Mouse (Mus musculus) lung, embryonic 15.5 days (tissue): Measurements from ENCODE around the gene Sdhaf2. TPM values are rescaled to one million over a fixed set of nuclear protein-coding genes. Genes with fewer than 3 reads are reported as not detected.
"Not testable (repeated sequence)": the region's sequence is repeated elsewhere in the genome, so short reads cannot be mapped to it uniquely, and the experiment has no call there.

ENCODE experiments used
- ATAC-seq: fragments of 200-750 bp; cut with Nextera tagmentation; 2 replicates; pipeline ENCODE4 v1.8.0; 2017; ENCODE audit warnings: moderate number of reproducible peaks, borderline replicate concordance; ENCODE audit not compliant: low FRiP score, low TSS enrichment; ENCODE audit errors: extremely low read depth
- H3K27ac ChIP-seq: fragments of 300-500 bp; sonication (generic); 2 replicates; pipeline ENCODE4 v1.5.1; 2015; ENCODE audit warnings: moderate library complexity, mild to moderate bottlenecking, inconsistent platforms
- H3K27me3 ChIP-seq: fragments of 300-500 bp; sonication (generic); 2 replicates; pipeline ENCODE4 v1.6.1; 2015; ENCODE audit warnings: inconsistent platforms
- H3K36me3 ChIP-seq: fragments of 300-500 bp; sonication (generic); 2 replicates; pipeline ENCODE4 v1.6.1; 2015; ENCODE audit warnings: inconsistent platforms
- H3K4me1 ChIP-seq: fragments of 300-500 bp; sonication (generic); 2 replicates; pipeline ENCODE4 v1.6.1; 2015; ENCODE audit warnings: inconsistent platforms
- H3K4me2 ChIP-seq: fragments of 300-500 bp; sonication (generic); 2 replicates; pipeline ENCODE4 v1.6.1; 2015; ENCODE audit warnings: inconsistent platforms, mild to moderate bottlenecking, moderate library complexity
- H3K4me3 ChIP-seq: fragments of 300-500 bp; sonication (generic); 2 replicates; pipeline ENCODE4 v1.5.1; 2015; ENCODE audit warnings: mild to moderate bottlenecking, inconsistent platforms
- H3K9ac ChIP-seq: fragments of 300-500 bp; sonication (generic); 2 replicates; pipeline ENCODE4 v1.6.1; 2015; ENCODE audit warnings: inconsistent platforms
- H3K9me3 ChIP-seq: fragments of 300-500 bp; sonication (generic); 2 replicates; pipeline ENCODE4 v1.6.1; 2016; ENCODE audit warnings: inconsistent platforms
- WGBS: fragments of 180-500 bp; shearing (Covaris S2); methylation state at CpG from one replicate; pipeline ENCODE4 v1.1.7; 2015; 5-methylcytosine and 5-hydroxymethylcytosine counted together
- polyA plus RNA-seq: library from polyadenylated mRNA; unstranded; fragments of >200 nt; fragmentation: Nextera tagmentation; extraction: Ambion mirVana; gene quantifications from 2 replicates; pipeline ENCODE4 v1.2.1, GENCODE M21; 2015

Sdhaf2 gene
- polyA plus RNA-seq, result 56.5 and 56.6 TPM in 2 replicates

DNA sequence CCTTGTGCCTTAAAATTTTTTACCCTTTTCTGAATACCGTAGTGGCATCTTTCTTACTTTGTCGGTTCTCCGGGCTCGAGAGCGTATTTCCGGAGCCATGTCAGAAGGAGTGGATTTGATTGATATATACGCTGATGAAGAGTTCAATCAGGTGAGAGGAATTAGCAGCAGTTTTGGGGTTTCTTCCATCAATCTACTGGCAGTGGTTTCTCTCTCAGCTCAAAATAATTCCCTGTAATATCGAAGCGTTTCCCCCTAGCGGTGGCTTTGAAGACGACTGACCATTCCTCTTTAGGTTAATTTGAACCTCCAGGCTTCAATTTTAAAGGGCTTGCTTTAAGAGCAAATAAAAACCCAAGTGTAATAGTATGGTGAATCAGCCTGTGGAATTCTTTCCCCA lies at the start of gene Sdhaf2:
Gene Sdhaf2, minus strand, starts transcription at position 233 of the 400 bp plus-strand sequence.
- Histone ChIP-seq H3K36me3 (peaks cover 28% of the 10 kb centered on the region), H3K4me1 (peaks cover 27% of the 10 kb centered on the region), H3K9me3 (no peaks in the 10 kb centered on the region), H3K4me2 (peak within 1 kb of the TSS; percentile 73), H3K4me3 (peak within 1 kb of the TSS; percentile 93), H3K27ac (peak within 1 kb of the TSS; percentile 98), H3K9ac (peak within 1 kb of the TSS; percentile 99), H3K27me3 (no peaks in the 10 kb centered on the region)
- WGBS, result under 1% methylated on average over 11 of the region's 11 CpGs
- no peak for ATAC-seq

DNA sequence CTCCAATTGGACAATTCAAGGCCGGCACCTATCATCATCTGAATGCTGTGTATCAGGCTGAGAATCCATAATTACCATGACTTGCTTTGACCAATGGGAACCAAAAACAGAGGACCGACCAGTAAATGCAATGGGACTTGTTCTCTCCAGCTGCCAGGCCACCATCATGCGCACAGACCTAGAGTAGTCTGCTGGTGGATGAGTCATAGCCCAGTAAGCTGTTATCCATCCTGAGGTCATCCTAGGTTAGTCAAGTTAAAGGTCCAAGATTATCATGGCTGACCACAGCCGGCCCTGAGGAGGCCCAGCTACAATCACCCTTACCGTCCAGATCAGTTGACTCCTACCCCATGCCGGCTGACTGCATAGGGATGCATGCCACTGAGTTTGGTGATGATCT lies 43.7 kb upstream of the Sdhaf2 start:
- H3K27ac ChIP-seq, result no peak overlapping the region
- peaks cover 31% of the 10 kb centered on the region for H3K36me3 ChIP-seq
- H3K4me1 ChIP-seq, result no peaks in the 10 kb centered on the region
- no peaks in the 10 kb centered on the region for H3K9me3 ChIP-seq
- H3K4me2 ChIP-seq, result no peak overlapping the region
- no peaks in the 10 kb centered on the region for H3K27me3 ChIP-seq
- no peak for ATAC-seq
- H3K4me3 ChIP-seq, result no peak overlapping the region
- 92% methylated on average over 6 of the region's 6 CpGs for WGBS
- no peak overlapping the region for H3K9ac ChIP-seq

DNA sequence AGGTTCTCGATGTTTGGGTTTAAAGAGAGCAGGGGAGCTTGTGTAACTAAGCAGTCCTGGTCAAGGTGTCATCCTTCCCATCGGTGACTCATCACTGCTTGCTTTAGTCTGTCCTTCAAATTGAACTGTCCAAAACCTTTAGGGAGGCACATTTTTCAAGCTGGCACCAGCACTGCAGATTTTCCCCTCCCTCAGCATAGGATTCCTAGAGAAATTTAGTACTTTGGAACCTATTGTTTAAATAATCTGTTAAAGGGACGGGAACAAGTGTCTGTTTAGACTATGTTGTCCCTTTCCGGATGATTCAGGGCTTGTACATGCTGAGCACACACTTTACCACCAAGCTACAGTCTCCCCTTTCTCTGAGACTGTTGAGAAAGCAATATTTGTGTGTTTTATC lies 39.3 kb upstream of the Sdhaf2 start:
- Histone ChIP-seq H3K4me1 (0 out of 2 replicates have a peak, but pooled peaks cover 4% of the 10 kb centered on the region), H3K4me3 (no peak overlapping the region), H3K36me3 (no peaks in the 10 kb centered on the region), H3K9me3 (no peaks in the 10 kb centered on the region), H3K27me3 (no peaks in the 10 kb centered on the region), H3K4me2 (no peak overlapping the region), H3K9ac (no peak overlapping the region), H3K27ac (no peak overlapping the region)
- no peak for ATAC-seq
- 51% methylated on average over 4 of the region's 4 CpGs for WGBS

- 73% methylated on average over 6 of the region's 6 CpGs for WGBS
These were observed 38.3 kb upstream of the Sdhaf2 start for GRCm38 (mm10) chr19:10564278-10564677.

GRCm38 (mm10) chr19:10562351-10562750 lies 36.4 kb upstream of the Sdhaf2 start:
- Histone ChIP-seq H3K27ac (peak overlapping the region; percentile 66; the same call in 1 of the 2 replicates), H3K4me2 (no peak overlapping the region), H3K4me3 (no peak overlapping the region), H3K27me3 (no peaks in the 10 kb centered on the region), H3K9ac (no peak overlapping the region), H3K9me3 (no peaks in the 10 kb centered on the region), H3K36me3 (no peaks in the 10 kb centered on the region), H3K4me1 (0 out of 2 replicates have a peak, but pooled peaks cover 4% of the 10 kb centered on the region)
- 53% methylated on average over 5 of the region's 5 CpGs for WGBS
- no peak for ATAC-seq

More at GRCm38 (mm10) chr19:10564278-10564677, 38.3 kb upstream of the Sdhaf2 start:
- ATAC-seq, result no peak
- H3K4me3 ChIP-seq, result no peak overlapping the region
- H3K9me3 ChIP-seq, result no peaks in the 10 kb centered on the region
- H3K4me2 ChIP-seq, result no peak overlapping the region
- H3K4me1 ChIP-seq, result 0 out of 2 replicates have a peak, but pooled peaks cover 4% of the 10 kb centered on the region
- no peaks in the 10 kb centered on the region for H3K27me3 ChIP-seq
- H3K27ac ChIP-seq, result no peak overlapping the region
- no peak overlapping the region for H3K9ac ChIP-seq
- no peaks in the 10 kb centered on the region for H3K36me3 ChIP-seq

GRCm38 (mm10) chr19:10561558-10562314 lies 35.8 kb upstream of the Sdhaf2 start:
- Histone ChIP-seq H3K9ac (no peak overlapping the region), H3K4me1 (0 out of 2 replicates have a peak, but pooled peaks cover 4% of the 10 kb centered on the region), H3K27me3 (no peaks in the 10 kb centered on the region), H3K4me2 (no peak overlapping the region), H3K27ac (peak overlapping the region; percentile 66), H3K4me3 (no peak overlapping the region), H3K36me3 (no peaks in the 10 kb centered on the region), H3K9me3 (no peaks in the 10 kb centered on the region)
- ATAC-seq, result peak; percentile 81; the same call in 1 of the 2 replicates
- 40% methylated on average over 6 of the region's 6 CpGs for WGBS

GRCm38 (mm10) chr19:10560108-10560507 lies 34.2 kb upstream of the Sdhaf2 start:
- peaks cover 9% of the 10 kb centered on the region; the same call in 1 of the 2 replicates for H3K4me1 ChIP-seq
- H3K4me2 ChIP-seq, result no peak overlapping the region
- no peak overlapping the region for H3K9ac ChIP-seq
- H3K9me3 ChIP-seq, result no peaks in the 10 kb centered on the region
- no peak overlapping the region for H3K4me3 ChIP-seq
- WGBS, result 40% methylated on average over 5 of the region's 5 CpGs
- H3K27ac ChIP-seq, result no peak overlapping the region
- H3K27me3 ChIP-seq, result no peaks in the 10 kb centered on the region
- no peaks in the 10 kb centered on the region for H3K36me3 ChIP-seq
- no peak for ATAC-seq

DNA sequence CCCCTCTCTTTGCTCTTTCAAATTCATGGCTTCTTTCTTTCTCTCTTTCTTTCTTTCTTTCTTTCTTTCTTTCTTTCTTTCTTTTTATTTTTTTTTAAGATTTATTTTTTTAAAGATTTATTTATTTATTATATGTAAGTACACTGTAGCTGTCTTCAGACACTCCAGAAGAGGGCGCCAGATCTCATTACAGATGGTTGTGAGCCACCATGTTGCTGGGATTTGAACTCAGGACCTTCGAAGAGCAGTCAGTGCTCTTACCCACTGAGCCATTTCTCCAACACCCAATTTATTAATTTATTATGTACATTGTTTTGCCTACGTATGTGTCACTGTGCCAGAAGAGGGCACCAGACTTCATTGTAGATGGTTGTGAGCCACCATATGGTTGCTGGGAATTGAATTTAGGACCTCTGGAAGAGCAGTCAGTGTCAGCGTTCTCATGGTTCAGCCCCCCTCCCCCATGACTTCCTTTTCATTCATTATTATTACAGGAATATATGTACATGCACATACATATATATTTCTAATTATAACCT lies 32.0 kb upstream of the Sdhaf2 start:
- H3K4me1 ChIP-seq, result peaks cover 16% of the 10 kb centered on the region
- ATAC-seq, H3K9me3 ChIP-seq, H3K4me3 ChIP-seq, H3K9ac ChIP-seq, H3K36me3 ChIP-seq, H3K4me2 ChIP-seq, H3K27ac ChIP-seq, H3K27me3 ChIP-seq: not testable (repeated sequence)
- 71% methylated on average over 4 of the region's 4 CpGs for WGBS

DNA sequence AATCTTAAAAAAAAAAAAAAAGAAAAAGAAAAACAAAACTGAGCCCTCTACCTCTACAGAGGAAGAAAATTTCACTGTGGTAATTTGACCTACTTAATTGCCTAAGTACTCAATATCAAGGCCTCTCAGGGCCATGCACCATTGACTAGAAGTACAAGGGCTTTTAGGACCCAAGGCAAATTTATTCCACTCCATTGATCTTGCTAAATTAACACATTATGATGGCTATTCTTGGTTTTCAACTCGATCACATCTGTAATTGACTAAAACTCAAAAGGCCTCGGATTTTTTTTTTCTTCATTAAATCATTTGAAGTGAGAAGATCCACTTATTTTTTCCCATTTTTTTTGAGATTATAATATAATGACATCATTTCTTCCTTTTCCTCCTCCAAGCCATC lies 31.5 kb upstream of the Sdhaf2 start:
- no peaks in the 10 kb centered on the region for H3K9me3 ChIP-seq
- WGBS, result 78% methylated on average over 2 of the region's 2 CpGs
- no peak overlapping the region for H3K9ac ChIP-seq
- H3K27ac ChIP-seq, result no peak overlapping the region
- H3K27me3 ChIP-seq, result no peaks in the 10 kb centered on the region
- H3K36me3 ChIP-seq, result 0 out of 2 replicates have a peak, but pooled peaks cover 3% of the 10 kb centered on the region
- ATAC-seq, result no peak
- H3K4me2 ChIP-seq, result no peak overlapping the region
- no peak overlapping the region for H3K4me3 ChIP-seq
- H3K4me1 ChIP-seq, result peaks cover 16% of the 10 kb centered on the region

DNA sequence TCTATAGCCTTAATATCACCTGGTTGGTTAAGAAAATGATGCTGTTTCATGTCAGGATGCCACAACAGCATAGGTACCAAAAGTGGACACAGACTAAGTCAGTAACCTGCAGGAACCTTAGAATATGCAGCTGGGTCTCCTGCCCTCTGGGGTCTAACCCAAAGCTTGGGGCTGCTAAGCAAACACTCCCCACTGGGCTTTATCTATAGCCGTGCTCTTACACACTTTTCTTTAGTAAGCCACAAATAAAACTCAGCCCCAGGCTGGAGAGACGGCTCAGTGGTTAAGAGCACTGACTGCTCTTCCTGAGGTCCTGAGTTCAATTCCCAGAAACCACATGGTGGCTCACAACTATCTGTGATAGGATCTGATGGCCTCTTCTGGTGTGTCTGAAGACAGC lies 31.1 kb upstream of the Sdhaf2 start:
- Histone ChIP-seq H3K4me2 (no peak overlapping the region), H3K4me1 (peaks cover 16% of the 10 kb centered on the region), H3K27ac (no peak overlapping the region), H3K27me3 (no peaks in the 10 kb centered on the region), H3K9me3 (no peaks in the 10 kb centered on the region), H3K36me3 (0 out of 2 replicates have a peak, but pooled peaks cover 5% of the 10 kb centered on the region), H3K9ac (no peak overlapping the region), H3K4me3 (no peak overlapping the region)
- 62% methylated on average over 2 of the region's 2 CpGs for WGBS
- no peak for ATAC-seq

- WGBS, result 1% methylated on average over 43 of the region's 43 CpGs
- no peaks in the 10 kb centered on the region for H3K9me3 ChIP-seq
These were observed 29.9 kb upstream of the Sdhaf2 start, which contains the start of gene Tmem216 for GRCm38 (mm10) chr19:10555624-10556510. Tmem216 (minus strand) TSS chr19:10556238.

More at GRCm38 (mm10) chr19:10555624-10556510, 29.9 kb upstream of the Sdhaf2 start, which contains the start of gene Tmem216:
- Histone ChIP-seq H3K36me3 (peaks cover 16% of the 10 kb centered on the region), H3K4me2 (peak within 1 kb of the TSS; percentile 78), H3K4me3 (peak within 1 kb of the TSS; percentile 70), H3K27me3 (no peaks in the 10 kb centered on the region), H3K9ac (peak within 1 kb of the TSS; percentile 60), H3K4me1 (peaks cover 13% of the 10 kb centered on the region), H3K27ac (peak within 1 kb of the TSS; percentile 49)
- ATAC-seq, result peak; percentile 98
